Mouse (Mus musculus) bone marrow, adult 2 months (tissue): ENCODE data around the gene Retreg3.

Experiments
- CTCF ChIP-seq: fragments of 200-500 bp; IDR thresholded peaks from 2 replicates; pipeline ENCODE4 v1.5.1; 2011; ENCODE audit warnings: low read length, control low read depth; ENCODE audit not compliant: control insufficient read depth, insufficient read depth
- POLR2A ChIP-seq: fragments of 200-500 bp; IDR thresholded peaks from 2 replicates; pipeline ENCODE4 v1.6.1; 2011; ENCODE audit warnings: low read depth, mild to moderate bottlenecking, control low read depth, low read length, borderline replicate concordance; ENCODE audit not compliant: control insufficient read depth

DNA sequence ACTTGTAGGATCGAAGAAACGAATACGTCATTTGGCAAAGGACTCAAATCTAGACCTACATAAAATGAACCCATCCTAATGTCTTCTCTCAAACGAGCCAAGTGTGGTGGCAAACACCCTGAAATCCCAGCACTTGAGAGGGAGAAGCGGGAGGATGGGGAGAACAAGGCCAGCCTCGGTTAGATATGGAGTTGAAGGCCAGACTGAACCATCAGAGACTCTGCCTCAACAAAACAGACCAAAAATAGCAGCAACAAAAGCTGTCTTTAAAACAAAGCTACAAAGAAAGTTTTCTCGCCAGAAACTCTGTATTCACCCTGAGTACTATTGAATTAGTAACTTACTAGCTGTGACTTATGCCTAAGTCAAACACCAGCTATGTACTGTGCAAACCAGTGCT is 17.3 kb upstream of the Retreg3 start:
- TF ChIP-seq POLR2A, result no peak
- TF ChIP-seq CTCF, result no peak
